Mouse (Mus musculus) thymus, adult 2 months (tissue): ENCODE measurements around the gene Slain2.

Experiments used
- CTCF ChIP-seq: fragments of 200-500 bp; IDR thresholded peaks from 2 replicates; pipeline ENCODE4 v1.5.1; 2012; ENCODE audit warnings: mild to moderate bottlenecking, control low read depth, low read length, moderate library complexity, borderline replicate concordance; ENCODE audit not compliant: control insufficient read depth, poor library complexity, insufficient read depth; ENCODE audit errors: extremely low read depth
- POLR2A ChIP-seq: fragments of 200-500 bp; IDR thresholded peaks from 2 replicates; pipeline ENCODE4 v1.6.1; 2012; ENCODE audit warnings: mild to moderate bottlenecking, low read length, control low read depth, moderate library complexity; ENCODE audit not compliant: control insufficient read depth, poor library complexity, insufficient read depth; ENCODE audit errors: extremely low read depth

DNA sequence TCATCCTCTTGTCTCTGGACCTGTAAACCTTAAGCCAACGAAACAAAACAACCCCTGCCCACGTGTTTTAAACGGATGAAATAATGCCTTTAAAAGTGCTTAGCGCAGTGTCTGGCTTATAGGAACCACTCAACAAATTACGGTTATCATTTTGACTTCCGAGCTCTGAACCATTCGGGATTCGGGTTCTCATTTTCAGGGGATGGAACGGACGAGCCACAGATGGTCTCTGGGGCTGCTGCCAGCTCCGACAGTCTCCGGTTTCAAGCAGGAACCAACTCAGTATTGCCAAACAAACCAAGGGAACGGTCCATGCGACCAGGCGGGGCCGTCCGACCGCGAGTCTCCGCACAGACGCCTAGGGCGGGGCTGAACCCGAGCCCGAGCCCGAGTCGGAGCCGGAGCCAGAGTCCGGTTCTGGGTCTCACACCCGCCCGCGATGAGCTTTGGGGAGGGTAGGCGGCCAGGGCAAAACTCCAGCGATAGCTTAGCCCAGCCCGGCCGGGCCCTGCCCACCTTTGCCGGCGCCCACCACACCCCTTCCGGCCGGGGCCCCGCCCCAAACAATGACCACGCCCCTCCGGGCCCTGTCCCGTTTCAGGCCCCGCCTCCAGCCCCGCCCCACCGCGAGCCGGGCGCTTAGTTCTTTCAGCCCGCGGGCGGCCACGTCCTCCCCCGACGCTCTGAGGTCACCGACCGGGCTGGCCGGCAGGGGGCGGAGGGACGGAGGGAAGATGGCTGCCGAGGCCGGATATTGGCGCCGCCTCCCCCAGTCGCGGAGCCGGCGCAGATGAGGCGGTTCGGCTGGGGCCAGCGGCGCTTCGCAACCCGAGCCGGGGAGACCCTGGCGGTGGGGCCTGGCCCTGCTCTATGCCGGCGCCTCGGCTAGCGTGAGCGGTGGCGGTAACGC, at the start of gene Slain2:
- TF ChIP-seq CTCF (peak; percentile 92), POLR2A (peak; percentile 89)
